Mouse (Mus musculus) liver, embryonic 14.5 days (tissue): Measurements from ENCODE around the gene Map2k5. TPM values are rescaled to one million over a fixed set of nuclear protein-coding genes. Genes with fewer than 3 reads are reported as not detected.
A peak's percentile ranks its signal among the peaks of the same experiment; 100 is the strongest.

ENCODE experiments used
- ATAC-seq: fragments of 200-750 bp; cut with Nextera tagmentation; 2 replicates; pipeline ENCODE4 v1.8.0; 2017; ENCODE audit warnings: moderate number of reproducible peaks, mild to moderate bottlenecking, moderate library complexity; ENCODE audit not compliant: insufficient read depth
- DNase-seq, 3 experiments: peaks; one replicate each; pipeline ENCODE4 v3.0.0-alpha.2; 2012 to 2013; ENCODE audit warnings: low read depth in 3 of 3, low spot score in 3 of 3
- H3K27ac ChIP-seq: fragments of 300-500 bp; sonication (generic); 2 replicates; pipeline ENCODE4 v1.5.1; 2014; ENCODE audit warnings: moderate library complexity, mild to moderate bottlenecking, control low read depth, inconsistent platforms
- H3K27me3 ChIP-seq: fragments of 300-500 bp; sonication (generic); 2 replicates; pipeline ENCODE4 v1.6.1; 2014; ENCODE audit warnings: mild to moderate bottlenecking, low read length, moderate library complexity; ENCODE audit not compliant: control insufficient read depth, insufficient read depth
- H3K36me3 ChIP-seq: fragments of 300-500 bp; sonication (generic); replicated peaks from 2 replicates; pipeline ENCODE4 v1.6.1; 2014; ENCODE audit warnings: low read depth; ENCODE audit not compliant: control insufficient read depth, insufficient read depth
- H3K4me1 ChIP-seq, 2 experiments: fragments of 200-500 bp in 1 of 2; fragments of 300-500 bp in 1 of 2; sonication (generic) in 1 of 2; replicated peaks; 2 replicates each; pipeline ENCODE4 v1.6.1; 2012 to 2014; ENCODE audit warnings: antibody characterized with exemption in 1 of 2, inconsistent platforms in 1 of 2, low read length in 1 of 2; ENCODE audit not compliant: control insufficient read depth in 2 of 2, insufficient read depth in 2 of 2
- H3K4me2 ChIP-seq: fragments of 300-500 bp; sonication (generic); 2 replicates; pipeline ENCODE4 v1.6.1; 2014; ENCODE audit warnings: low read depth, mild to moderate bottlenecking, control low read depth, moderate library complexity
- H3K4me3 ChIP-seq, 2 experiments: fragments of 200-500 bp in 1 of 2; fragments of 300-500 bp in 1 of 2; sonication (generic) in 1 of 2; 2 replicates each; pipeline ENCODE4 v1.5.1; 2012 to 2014; ENCODE audit warnings: low read depth in 2 of 2, low read length in 2 of 2, mild to moderate bottlenecking in 2 of 2, control low read depth in 1 of 2, inconsistent platforms in 1 of 2, moderate library complexity in 1 of 2; ENCODE audit not compliant: insufficient read depth in 1 of 2
- H3K9ac ChIP-seq: fragments of 300-500 bp; sonication (generic); replicated peaks from 2 replicates; pipeline ENCODE4 v1.6.1; 2014; ENCODE audit warnings: mild to moderate bottlenecking, control low read depth, moderate library complexity
- H3K9me3 ChIP-seq: fragments of 300-500 bp; sonication (generic); 2 replicates; pipeline ENCODE4 v1.6.1; 2016; ENCODE audit warnings: low read length, mixed read lengths; ENCODE audit not compliant: control insufficient read depth
- CTCF ChIP-seq: IDR thresholded peaks from 2 replicates; pipeline ENCODE4 v1.5.1; 2016; ENCODE audit warnings: antibody characterized with exemption, low read depth, control low read depth
- EP300 ChIP-seq: IDR thresholded peaks from 2 replicates; pipeline ENCODE4 v1.6.1; 2016; ENCODE audit warnings: antibody characterized with exemption, low read depth
- WGBS: fragments of 180-500 bp; shearing (Covaris S2); extraction: QIAGEN DNeasy Blood & Tissue Kit; methylation state at CpG from one replicate; pipeline ENCODE4 v1.1.7; 2014; ENCODE audit not compliant: insufficient replicate concordance; 5-methylcytosine and 5-hydroxymethylcytosine counted together
- polyA plus RNA-seq, 2 experiments: library from polyadenylated mRNA; depleted of rRNA in 1 of 2; stranded (reverse) in 1 of 2; unstranded in 1 of 2; fragments of >200 nt; fragmentation: Nextera tagmentation in 1 of 2; extraction: Ambion mirVana in 1 of 2; gene quantifications; 2 replicates each; pipeline versions ENCODE4 v1.2.1 to v1.2.3; 2012 to 2014

The Map2k5 gene
- polyA plus RNA-seq, 2 experiments, result 6.1 to 7.4 TPM

DNA sequence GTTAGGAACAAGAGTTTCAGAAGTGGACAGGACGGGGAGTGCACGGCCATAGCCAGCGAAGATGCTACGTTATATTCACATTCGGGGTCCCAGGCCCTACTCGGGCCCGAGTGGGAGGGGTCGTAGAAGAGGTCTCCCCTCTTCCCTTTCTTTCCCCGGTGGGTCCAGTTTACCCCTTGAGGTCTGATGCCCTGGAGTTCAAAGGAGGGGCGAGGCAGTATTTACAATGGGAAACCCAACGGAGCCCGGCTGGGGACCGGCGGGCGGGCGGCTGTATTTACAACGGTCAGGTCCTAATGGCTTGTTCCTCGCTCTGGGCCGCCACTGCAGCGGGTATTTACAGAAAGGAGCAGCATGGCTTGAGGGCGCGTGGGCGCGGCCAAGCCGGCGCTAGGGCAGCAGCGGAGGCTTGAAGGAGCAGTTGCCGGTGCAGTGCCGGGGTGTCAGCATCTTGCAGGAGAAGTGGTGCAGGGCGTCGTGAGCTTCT is 239.2 kb downstream of the Map2k5 start:
- Histone ChIP-seq H3K4me3 (0 out of 4 replicates have a peak overlapping the region, but pooled peaks of 1 of the 2 experiments have one; percentile 6), H3K27me3 (peaks cover 100% of the 10 kb centered on the region), H3K9me3 (no peaks in the 10 kb centered on the region), H3K36me3 (no peaks in the 10 kb centered on the region), H3K4me1 (peaks cover 0 to 1% of the 10 kb centered on the region in 2 experiments; a peak in 1 of 4 replicates), H3K9ac (no peak overlapping the region), H3K27ac (no peak overlapping the region), H3K4me2 (no peak overlapping the region)
- no peak for ATAC-seq
- TF ChIP-seq EP300, result no peak
- no peak for TF ChIP-seq CTCF
- no peak for DNase-seq
- WGBS, result under 1% methylated on average over 30 of the region's 31 CpGs

DNA sequence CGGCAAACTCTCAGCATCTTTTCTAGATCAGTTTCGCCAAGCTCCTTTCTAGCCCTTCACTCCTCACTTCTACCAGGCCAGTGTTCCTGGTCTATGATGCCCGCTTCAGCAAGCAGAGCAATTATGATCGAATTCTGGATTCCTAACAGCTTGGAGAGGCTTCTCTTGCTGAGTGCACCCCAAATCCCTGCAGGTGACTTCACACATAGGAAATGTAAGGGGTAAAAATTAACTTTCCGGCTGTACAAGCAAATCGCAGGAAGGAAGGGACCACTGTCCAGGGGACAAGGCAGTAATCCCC is 240.1 kb downstream of the Map2k5 start:
- Histone ChIP-seq H3K36me3 (no peaks in the 10 kb centered on the region), H3K27me3 (peaks cover 94% of the 10 kb centered on the region), H3K9me3 (no peaks in the 10 kb centered on the region), H3K4me3 (no peak overlapping the region), H3K4me1 (peaks cover 0 to 4% of the 10 kb centered on the region in 2 experiments; a peak in 1 of 4 replicates), H3K27ac (no peak overlapping the region), H3K4me2 (no peak overlapping the region), H3K9ac (no peak overlapping the region)
- WGBS, result 2% methylated on average over 6 of the region's 6 CpGs
- TF ChIP-seq EP300 (no peak), CTCF (no peak)
- DNase-seq (no peak), ATAC-seq (no peak)

DNA sequence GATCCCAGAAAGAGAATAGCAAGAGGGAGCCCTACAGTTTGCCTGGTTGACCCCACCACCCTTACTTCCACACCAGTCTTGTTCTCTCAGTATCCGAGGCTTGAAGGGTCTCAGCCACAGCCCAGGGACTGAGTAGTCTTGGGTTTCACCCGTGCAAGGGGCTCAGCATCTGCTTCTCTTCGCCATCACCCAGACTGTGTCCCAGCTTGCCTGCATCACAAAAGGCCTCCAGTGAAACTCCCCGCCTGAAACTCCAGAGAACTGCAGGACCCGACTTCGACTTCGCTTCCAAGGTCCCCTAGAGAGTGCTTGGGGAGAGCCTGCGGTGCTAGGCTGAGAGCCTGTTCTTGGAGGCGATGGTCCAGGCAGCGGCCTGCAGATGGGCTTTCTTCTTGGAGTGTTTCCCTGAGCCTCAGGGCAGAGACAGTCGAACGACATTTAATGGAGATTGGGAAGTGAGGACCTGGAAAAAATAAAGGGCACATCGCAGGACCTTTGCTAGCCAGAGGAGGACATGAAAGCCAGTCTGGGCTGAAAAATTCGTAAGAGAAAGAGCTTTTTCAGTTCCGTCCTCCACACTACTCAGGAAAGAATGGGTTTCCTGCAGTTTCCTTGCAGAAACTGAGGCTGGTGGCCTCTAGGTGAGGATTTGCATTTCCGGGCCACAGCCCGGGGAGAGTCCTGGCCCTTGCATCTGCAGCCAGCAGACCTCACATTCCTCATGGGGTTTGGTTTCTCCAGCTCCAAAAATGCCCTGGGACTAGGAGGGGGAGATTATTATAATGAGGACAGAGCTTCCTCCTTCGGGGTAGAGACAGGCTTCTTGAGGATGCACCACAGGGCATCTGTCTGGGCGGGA is 240.7 kb downstream of the Map2k5 start:
- 4% methylated on average over 19 of the region's 19 CpGs for WGBS

DNA sequence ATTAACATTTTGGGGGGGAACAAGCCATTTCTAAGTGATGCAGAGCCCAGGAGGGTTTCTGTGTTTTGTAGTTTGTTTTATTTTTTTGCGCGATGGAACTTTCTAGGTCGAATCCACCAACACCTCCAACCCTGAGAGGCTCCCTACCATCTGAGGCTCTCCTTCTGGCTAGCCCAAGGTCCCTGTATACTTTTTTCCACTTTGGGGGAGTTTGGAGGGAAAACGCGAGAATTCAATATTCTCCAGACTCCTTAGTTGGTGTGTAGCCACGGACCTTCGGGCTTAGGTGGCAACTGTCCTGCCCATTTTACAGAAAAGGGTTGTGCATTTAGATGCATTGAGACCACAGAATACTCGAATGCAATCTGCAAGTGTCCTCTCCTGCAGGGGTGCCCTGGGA is 241.5 kb downstream of the Map2k5 start:
- no peaks in the 10 kb centered on the region for H3K9me3 ChIP-seq
- ATAC-seq (no peak), DNase-seq (no peak)
- H3K27me3 ChIP-seq, result peaks cover 90% of the 10 kb centered on the region
- 5% methylated on average over 8 of the region's 8 CpGs for WGBS
- H3K27ac ChIP-seq, result no peak overlapping the region
- TF ChIP-seq CTCF, result no peak
- TF ChIP-seq EP300, result no peak
- H3K9ac ChIP-seq, result no peak overlapping the region
- H3K4me2 ChIP-seq, result no peak overlapping the region
- no peaks in the 10 kb centered on the region for H3K36me3 ChIP-seq
- peaks cover 0 to 4% of the 10 kb centered on the region in 2 experiments; a peak in 1 of 4 replicates for H3K4me1 ChIP-seq
- H3K4me3 ChIP-seq, result no peak overlapping the region

More for the DNA sequence above, 240.7 kb downstream of the Map2k5 start:
- no peaks in the 10 kb centered on the region for H3K36me3 ChIP-seq
- peaks cover 91% of the 10 kb centered on the region for H3K27me3 ChIP-seq
- H3K4me3 ChIP-seq, result no peak overlapping the region
- TF ChIP-seq CTCF (no peak), EP300 (no peak)
- no peak for DNase-seq
- H3K27ac ChIP-seq, result no peak overlapping the region
- no peak overlapping the region for H3K4me2 ChIP-seq
- ATAC-seq, result no peak
- H3K9ac ChIP-seq, result no peak overlapping the region
- H3K4me1 ChIP-seq, result peaks cover 0 to 4% of the 10 kb centered on the region in 2 experiments; a peak in 1 of 4 replicates
- H3K9me3 ChIP-seq, result no peaks in the 10 kb centered on the region

DNA sequence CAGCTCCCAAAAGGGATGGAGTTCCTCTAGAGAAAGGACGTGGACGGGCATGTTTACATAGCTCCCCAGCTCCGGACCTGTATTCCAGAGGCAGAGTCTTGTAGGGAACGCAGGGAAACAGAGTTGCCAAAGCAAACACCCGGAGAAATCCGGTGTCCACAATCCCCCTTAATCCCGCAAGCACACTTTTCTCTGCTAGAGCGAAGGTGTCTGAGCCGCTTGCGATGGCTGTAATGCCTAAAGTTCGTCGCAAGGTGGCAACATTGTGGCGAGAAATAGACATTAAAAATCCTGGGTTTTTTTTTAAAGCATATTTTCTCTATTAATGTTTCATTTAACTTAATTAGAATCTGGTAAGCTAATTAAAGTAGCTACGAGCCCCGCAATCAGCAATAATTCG is 241.9 kb downstream of the Map2k5 start:
- Histone ChIP-seq H3K4me2 (0 out of 2 replicates have a peak overlapping the region, but pooled peaks have one; percentile 21), H3K4me3 (no peak overlapping the region), H3K9me3 (no peaks in the 10 kb centered on the region), H3K36me3 (no peaks in the 10 kb centered on the region), H3K4me1 (peaks cover 0 to 4% of the 10 kb centered on the region in 2 experiments; a peak in 1 of 4 replicates), H3K27ac (no peak overlapping the region), H3K27me3 (peaks cover 85% of the 10 kb centered on the region), H3K9ac (no peak overlapping the region)
- ATAC-seq (no peak), DNase-seq (no peak)
- under 1% methylated on average over 16 of the region's 16 CpGs for WGBS
- TF ChIP-seq CTCF (peak; percentile 68), EP300 (no peak)
